Mouse (Mus musculus) CH12.LX (cell line): ENCODE results near the gene Tnfrsf22. TPM values are rescaled to one million over a fixed set of nuclear protein-coding genes. Genes with fewer than 3 reads are reported as not detected.

Experiments used
- DNase-seq: peaks from one replicate; pipeline ENCODE4 v3.0.0-alpha.2; 2013; ENCODE audit errors: extremely low read depth
- H3K27ac ChIP-seq: 2 replicates; pipeline ENCODE4 v1.5.1; 2012; ENCODE audit warnings: low read depth, mild to moderate bottlenecking, control low read depth, moderate library complexity; ENCODE audit not compliant: insufficient read depth
- H3K27me3 ChIP-seq: replicated peaks from 2 replicates; pipeline ENCODE3; 2012; ENCODE audit warnings: inconsistent platforms
- H3K36me3 ChIP-seq, 2 experiments: replicated peaks in 1 of 2; 2 replicates each; pipeline versions ENCODE3 to v1.6.1; 2012; ENCODE audit warnings: inconsistent platforms in 1 of 2, low read length in 1 of 2, mild to moderate bottlenecking in 1 of 2, mixed read lengths in 1 of 2, moderate library complexity in 1 of 2; ENCODE audit not compliant: control insufficient read depth in 1 of 2, insufficient read depth in 1 of 2
- H3K4me1 ChIP-seq, 2 experiments: 2 replicates each; pipeline ENCODE4 v1.6.1; 2012; ENCODE audit warnings: inconsistent platforms in 1 of 2, moderate library complexity in 1 of 2; ENCODE audit not compliant: insufficient read depth in 2 of 2, control insufficient read depth in 1 of 2
- H3K4me2 ChIP-seq: 2 replicates; pipeline ENCODE4 v1.6.1; 2012; ENCODE audit warnings: low read depth, mild to moderate bottlenecking, control low read depth; ENCODE audit not compliant: poor library complexity, insufficient read depth, severe bottlenecking
- H3K4me3 ChIP-seq, 3 experiments: fragments of 150-350 bp in 1 of 3; sonication (generic) in 1 of 3; replicated peaks in 1 of 3; 2 replicates each; pipeline versions ENCODE3 to v1.5.1; 2011 to 2012; ENCODE audit warnings: low read depth in 2 of 3, low read length in 2 of 3, mild to moderate bottlenecking in 2 of 3, moderate library complexity in 2 of 3, control low read depth in 1 of 3, improper control_type of control experiment in 1 of 3, inconsistent platforms in 1 of 3, mixed read lengths in 1 of 3; ENCODE audit not compliant: poor library complexity in 1 of 3
- H3K79me2 ChIP-seq: replicated peaks from 2 replicates; pipeline ENCODE4 v1.6.1; 2012; ENCODE audit warnings: mild to moderate bottlenecking, moderate library complexity; ENCODE audit not compliant: control insufficient read depth, poor library complexity, insufficient read depth, severe bottlenecking; ENCODE audit errors: extremely low read depth
- H3K9ac ChIP-seq: 2 replicates; pipeline ENCODE4 v1.6.1; 2012; ENCODE audit warnings: low read depth, mild to moderate bottlenecking, control low read depth, moderate library complexity; ENCODE audit not compliant: insufficient read depth
- H3K9me3 ChIP-seq: replicated peaks from 2 replicates; pipeline ENCODE3; 2012; ENCODE audit warnings: low read length, inconsistent platforms, mixed read lengths
- BHLHE40 ChIP-seq: IDR thresholded peaks from 2 replicates; pipeline ENCODE4 v1.6.1; 2011; ENCODE audit warnings: mild to moderate bottlenecking, low read depth, low read length, improper control_type of control experiment
- ELF1 ChIP-seq: IDR thresholded peaks from 2 replicates; pipeline ENCODE4 v1.6.1; 2014; ENCODE audit warnings: low read depth, mild to moderate bottlenecking, inconsistent platforms, low read length, improper control_type of control experiment
- EP300 ChIP-seq: IDR thresholded peaks from 2 replicates; pipeline ENCODE4 v1.6.1; 2011; ENCODE audit warnings: low read length, improper control_type of control experiment
- ETS1 ChIP-seq: conservative IDR thresholded peaks from 2 replicates; pipeline ENCODE4 v1.6.1; 2012; ENCODE audit warnings: low read depth, mild to moderate bottlenecking, inconsistent platforms, low read length, improper control_type of control experiment, moderate library complexity
- HCFC1 ChIP-seq: IDR thresholded peaks from 2 replicates; pipeline ENCODE4 v1.6.1; 2012; ENCODE audit warnings: low read depth, mild to moderate bottlenecking, inconsistent platforms, low read length, improper control_type of control experiment
- IRF4 ChIP-seq: IDR thresholded peaks from 2 replicates; pipeline ENCODE4 v1.6.1; 2014; ENCODE audit warnings: low read depth, mild to moderate bottlenecking, inconsistent platforms, low read length, improper control_type of control experiment
- JUN ChIP-seq: IDR thresholded peaks from 2 replicates; pipeline ENCODE4 v1.6.1; 2011; ENCODE audit warnings: low read depth, mild to moderate bottlenecking, low read length, improper control_type of control experiment, moderate library complexity; ENCODE audit not compliant: insufficient read depth
- MAZ ChIP-seq: IDR thresholded peaks from 2 replicates; pipeline ENCODE4 v1.6.1; 2012; ENCODE audit warnings: low read depth, mild to moderate bottlenecking, inconsistent platforms, low read length, improper control_type of control experiment, moderate library complexity
- MYC ChIP-seq: IDR thresholded peaks from 2 replicates; pipeline ENCODE4 v1.6.1; 2011; ENCODE audit warnings: low read depth, mild to moderate bottlenecking, improper control_type of control experiment, low read length
- NRF1 ChIP-seq: IDR thresholded peaks from 2 replicates; pipeline ENCODE4 v1.6.1; 2014; ENCODE audit warnings: low read depth, mild to moderate bottlenecking, inconsistent platforms, low read length, improper control_type of control experiment, moderate library complexity
- PAX5 ChIP-seq: IDR thresholded peaks from 2 replicates; pipeline ENCODE4 v1.6.1; 2012; ENCODE audit warnings: low read length, inconsistent platforms, mixed read lengths
- RAD21 ChIP-seq: IDR thresholded peaks from 2 replicates; pipeline ENCODE4 v1.6.1; 2011; ENCODE audit warnings: low read depth, mild to moderate bottlenecking, low read length, improper control_type of control experiment, moderate library complexity
- SIN3A ChIP-seq: IDR thresholded peaks from 2 replicates; pipeline ENCODE4 v1.6.1; 2012; ENCODE audit warnings: low read length, improper control_type of control experiment, inconsistent platforms
- ZKSCAN1 ChIP-seq: IDR thresholded peaks from 2 replicates; pipeline ENCODE4 v1.6.1; 2012; ENCODE audit warnings: low read depth, inconsistent platforms, low read length, improper control_type of control experiment, borderline replicate concordance
- ZMIZ1 ChIP-seq: IDR thresholded peaks from 2 replicates; pipeline ENCODE4 v1.6.1; 2012; ENCODE audit warnings: low read depth, mild to moderate bottlenecking, inconsistent platforms, low read length, improper control_type of control experiment
- ZNF384 ChIP-seq: IDR thresholded peaks from 2 replicates; pipeline ENCODE4 v1.6.1; 2012; ENCODE audit warnings: low read depth, low read length, improper control_type of control experiment, inconsistent platforms
- dilution Hi-C: fragments of 300-500 bp; cut with MboI; formaldehyde crosslinking; loops from 2 replicates; pipeline ENCODE4 v1.14.3; 2020; ENCODE audit warnings: low sequenced_read_pairs; ENCODE audit not compliant: extremely low pct_unique_long_range_greater_than_20kb, extremely low pct_ligation_motif_present
- in situ Hi-C: fragments of 300-500 bp; cut with MboI; formaldehyde crosslinking; loops from 3 replicates; pipeline ENCODE4 v1.14.3; 2019; ENCODE audit warnings: low sequenced_read_pairs, low pct_ligation_motif_present, low pct_unique_long_range_greater_than_20kb, mixed read lengths
- polyA plus RNA-seq: library from polyadenylated mRNA; unstranded; fragments of >175 nt; gene quantifications from 2 replicates; pipeline ENCODE4 v1.2.1, GENCODE M21; 2012; ENCODE audit warnings: low read depth; ENCODE audit not compliant: insufficient read length
- total RNA-seq, 2 experiments: library from RNA; depleted of rRNA; stranded (reverse); fragments of 300-350 nt in 1 of 2; fragments of >200 nt in 1 of 2; gene quantifications; 2 replicates each; pipeline ENCODE4 v1.2.3; 2012 to 2014

Tnfrsf22 gene
- total and polyA plus RNA-seq, 3 experiments, result 3.8 to 8.7 (median 5.2) TPM

- no peak for TF ChIP-seq IRF4
- no peak for TF ChIP-seq ZKSCAN1
- TF ChIP-seq RAD21, result no peak
- TF ChIP-seq ZNF384, result no peak
- TF ChIP-seq ZMIZ1, result no peak
- no peak for TF ChIP-seq MAZ
- in situ Hi-C loops (no loop called here), dilution Hi-C loops (no loop called here)
- Histone ChIP-seq H3K36me3 (peaks cover 11 to 31% of the 10 kb centered on the region in 2 experiments), H3K4me3 (no peak overlapping the region), H3K79me2 (no peaks in the 10 kb centered on the region), H3K9me3 (peaks cover 4% of the 10 kb centered on the region), H3K9ac (no peak overlapping the region), H3K27me3 (no peaks in the 10 kb centered on the region), H3K4me1 (peaks cover 0 to 9% of the 10 kb centered on the region in 2 experiments; a peak in 1 of 4 replicates), H3K27ac (no peak overlapping the region), H3K4me2 (no peak overlapping the region)
- no peak for DNase-seq
These were observed 28.5 kb downstream of the Tnfrsf22 start for GRCm38 (mm10) chr7:143620951-143621350.

DNA sequence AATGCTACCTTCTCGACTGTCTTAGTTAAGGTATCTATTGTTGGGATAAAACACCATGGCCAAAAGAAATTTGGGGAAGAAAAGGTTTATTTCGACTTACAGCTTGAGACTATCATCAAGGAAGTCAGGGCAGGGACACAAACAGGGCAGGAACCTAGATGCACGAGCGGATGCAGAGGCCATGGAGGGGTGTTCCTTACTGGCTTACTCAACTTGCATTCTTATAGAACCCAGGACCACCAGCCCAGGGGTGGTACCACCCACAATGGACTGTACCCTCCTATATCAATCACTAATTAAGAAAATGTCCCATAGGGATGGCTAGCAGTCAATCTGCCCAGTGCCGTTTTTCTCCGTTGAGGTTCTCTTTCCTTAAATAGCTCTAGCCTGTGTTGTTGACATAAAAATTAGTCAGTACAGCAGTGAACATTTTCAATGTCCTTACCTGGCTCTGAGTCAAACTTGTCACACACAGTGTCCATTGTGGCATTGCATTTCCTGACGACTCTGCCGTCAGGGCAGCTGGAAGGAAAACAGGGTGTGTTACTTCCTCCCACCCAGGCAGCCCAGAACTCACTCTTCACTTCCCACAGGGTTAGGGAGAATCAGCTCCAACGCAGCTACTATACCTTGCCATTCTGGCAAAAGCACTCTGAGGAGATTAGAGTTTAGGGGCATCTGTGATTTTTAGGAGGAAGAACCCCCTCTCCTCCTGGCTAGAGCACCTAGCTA lies 34.9 kb downstream of the Tnfrsf22 start:
- Histone ChIP-seq H3K36me3 (peaks cover 20 to 61% of the 10 kb centered on the region in 2 experiments), H3K9ac (no peak overlapping the region), H3K4me2 (no peak overlapping the region), H3K4me3 (no peak overlapping the region), H3K79me2 (no peaks in the 10 kb centered on the region)
- in situ Hi-C loops, result no loop called here
- dilution Hi-C loops, result no loop called here
- TF ChIP-seq HCFC1, result no peak
- no peak for TF ChIP-seq ETS1
- no peak for TF ChIP-seq ZNF384
- TF ChIP-seq JUN, result no peak
- no peak for TF ChIP-seq IRF4
- no peak for TF ChIP-seq EP300
- no peak for TF ChIP-seq SIN3A
- no peak for TF ChIP-seq PAX5
- no peak for TF ChIP-seq NRF1
- no peak for TF ChIP-seq ELF1
- TF ChIP-seq BHLHE40, result no peak
- no peak for TF ChIP-seq MYC
- no peak for TF ChIP-seq MAZ
- TF ChIP-seq, all 38 proteins: peak for 0
- Histone ChIP-seq H3K9me3 (peaks cover 2% of the 10 kb centered on the region), H3K4me1 (no peaks in the 10 kb centered on the region), H3K27me3 (no peaks in the 10 kb centered on the region), H3K27ac (no peak overlapping the region)
- no peak for DNase-seq
